Mouse (Mus musculus) kidney, postnatal 0 days (tissue): Measurements from ENCODE around the gene Usp2. TPM values are rescaled to one million over a fixed set of nuclear protein-coding genes. Genes with fewer than 3 reads are reported as not detected.

Experiments used
- ATAC-seq: fragments of 200-750 bp; cut with Nextera tagmentation; replicated peaks from 2 replicates; pipeline ENCODE4 v1.8.0; 2017; ENCODE audit warnings: low read depth, moderate number of reproducible peaks, moderate TSS enrichment, moderate library complexity; ENCODE audit not compliant: low FRiP score
- DNase-seq: peaks from one replicate; pipeline ENCODE4 v3.0.0-alpha.2; 2016; ENCODE audit warnings: low spot score
- H3K27ac ChIP-seq: fragments of 300-500 bp; sonication (generic); 2 replicates; pipeline ENCODE4 v1.5.1; 2014; ENCODE audit warnings: mild to moderate bottlenecking
- H3K27me3 ChIP-seq: fragments of 300-500 bp; sonication (generic); 2 replicates; pipeline ENCODE4 v1.6.1; 2014; ENCODE audit warnings: low read length, mixed read lengths; ENCODE audit not compliant: insufficient read depth
- H3K36me3 ChIP-seq: fragments of 300-500 bp; sonication (generic); 2 replicates; pipeline ENCODE4 v1.6.1; 2014; ENCODE audit warnings: low read length, mixed read lengths; ENCODE audit not compliant: insufficient read depth
- H3K4me1 ChIP-seq: fragments of 300-500 bp; sonication (generic); replicated peaks from 2 replicates; pipeline ENCODE4 v1.6.1; 2014; ENCODE audit warnings: antibody characterized with exemption, low read length, mixed read lengths; ENCODE audit not compliant: insufficient read depth
- H3K4me2 ChIP-seq: fragments of 300-500 bp; sonication (generic); 2 replicates; pipeline ENCODE4 v1.6.1; 2014; ENCODE audit warnings: mild to moderate bottlenecking, low read length, moderate library complexity, mixed read lengths
- H3K4me3 ChIP-seq: fragments of 300-500 bp; sonication (generic); replicated peaks from 2 replicates; pipeline ENCODE4 v1.5.1; 2014; ENCODE audit warnings: low read depth, low read length
- H3K9ac ChIP-seq: fragments of 300-500 bp; sonication (generic); 2 replicates; pipeline ENCODE4 v1.6.1; 2014; ENCODE audit warnings: low read depth, low read length
- H3K9me3 ChIP-seq: fragments of 300-500 bp; sonication (generic); replicated peaks from 2 replicates; pipeline ENCODE4 v1.6.1; 2016; ENCODE audit warnings: low read length, inconsistent platforms, mixed read lengths
- CTCF ChIP-seq: IDR thresholded peaks from 2 replicates; pipeline ENCODE4 v1.5.1; 2016; ENCODE audit warnings: antibody characterized with exemption, low read depth, mild to moderate bottlenecking, moderate library complexity
- WGBS: fragments of 180-500 bp; shearing (Covaris S2); extraction: QIAGEN DNeasy Blood & Tissue Kit; methylation state at CpG from one replicate; pipeline ENCODE4 v1.1.7; 2014; 5-methylcytosine and 5-hydroxymethylcytosine counted together
- polyA plus RNA-seq: library from polyadenylated mRNA; unstranded; fragments of >200 nt; fragmentation: Nextera tagmentation; extraction: Ambion mirVana; gene quantifications from 2 replicates; pipeline ENCODE4 v1.2.1, GENCODE M21; 2015

The Usp2 gene
- polyA plus RNA-seq, 1 experiment from 2014 or later = 62.9 TPM

DNA sequence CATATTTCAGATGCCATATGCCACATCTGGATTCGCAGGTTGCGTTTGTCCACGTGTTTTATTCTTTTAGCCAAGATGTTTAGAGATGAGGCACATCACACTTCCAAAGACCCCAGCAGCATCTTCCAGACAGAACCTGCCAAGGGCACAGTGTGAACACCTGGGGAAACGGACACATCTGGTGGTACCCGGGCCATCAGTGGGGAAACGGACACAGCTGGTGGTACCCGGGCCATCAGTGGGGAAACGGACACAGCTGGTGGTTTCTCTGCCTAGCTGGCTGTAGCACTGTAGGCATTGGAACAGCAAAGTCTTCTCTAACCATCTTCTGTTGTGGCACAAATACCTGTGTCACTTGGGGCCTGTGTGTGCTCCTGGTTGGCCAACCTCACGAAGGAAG, 29.0 kb downstream of the Usp2 start:
- no peaks in the 10 kb centered on the region for H3K9me3 ChIP-seq
- ATAC-seq = no peak
- no peaks in the 10 kb centered on the region for H3K4me1 ChIP-seq
- H3K27ac ChIP-seq = no peak overlapping the region
- no peak overlapping the region for H3K4me2 ChIP-seq
- H3K4me3 ChIP-seq = no peak overlapping the region
- H3K9ac ChIP-seq = no peak overlapping the region
- no peak for TF ChIP-seq CTCF
- no peak for DNase-seq
- no peaks in the 10 kb centered on the region for H3K27me3 ChIP-seq
- WGBS = 88% methylated on average over 9 of the region's 9 CpGs
- peaks cover 22% of the 10 kb centered on the region; the same call in 1 of the 2 replicates for H3K36me3 ChIP-seq

DNA sequence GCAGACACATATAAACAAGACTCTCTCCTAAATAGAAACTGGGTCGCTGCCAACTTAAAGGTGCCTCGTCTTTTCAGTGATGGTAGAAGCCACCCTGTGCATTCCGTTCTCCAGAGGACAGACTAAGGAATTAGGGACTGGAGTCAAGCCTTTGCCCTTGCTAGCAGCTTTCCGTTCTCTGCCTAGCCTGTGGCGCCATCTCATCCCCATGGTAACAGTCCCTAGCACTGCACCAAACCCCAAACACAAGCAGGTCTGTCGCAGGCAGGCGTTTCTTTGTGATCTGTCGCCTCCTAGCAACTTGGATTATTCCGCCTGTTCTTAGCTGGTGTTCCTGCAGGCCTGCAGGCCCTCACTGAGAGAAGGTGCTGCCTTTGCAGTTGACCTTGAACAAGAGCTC, 29.7 kb downstream of the Usp2 start:
- Histone ChIP-seq H3K9me3 (no peaks in the 10 kb centered on the region), H3K36me3 (peaks cover 16% of the 10 kb centered on the region; the same call in 1 of the 2 replicates), H3K4me3 (no peak overlapping the region), H3K4me1 (no peaks in the 10 kb centered on the region), H3K9ac (no peak overlapping the region), H3K4me2 (no peak overlapping the region), H3K27ac (peak overlapping the region; percentile 31; the same call in 1 of the 2 replicates), H3K27me3 (no peaks in the 10 kb centered on the region)
- DNase-seq (no peak), ATAC-seq (no peak)
- TF ChIP-seq CTCF = no peak
- 44% methylated on average over 9 of the region's 9 CpGs for WGBS

DNA sequence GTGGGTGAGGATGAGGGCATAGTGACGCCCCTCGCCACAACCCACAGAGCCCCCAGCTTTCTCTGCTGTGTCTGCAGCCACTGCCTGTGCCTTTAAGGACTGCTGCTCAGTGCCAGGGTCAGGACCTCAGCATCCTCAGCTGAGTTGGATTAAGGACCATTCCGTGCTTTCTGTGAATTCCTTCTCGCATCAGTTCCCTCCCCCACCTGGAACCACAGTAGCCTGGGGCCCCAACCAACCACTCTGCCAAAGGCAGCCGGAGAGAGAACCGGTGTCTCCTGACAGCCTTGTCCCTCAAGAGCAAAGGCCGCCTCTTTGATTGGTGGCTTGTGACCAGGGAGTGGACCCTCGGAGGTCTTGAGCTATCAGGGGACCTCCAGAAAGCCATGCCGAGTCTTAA, 34.7 kb downstream of the Usp2 start, which contains the start of gene Mfrp:
Mfrp (plus strand) TSS at position 240 of the 400 bp plus-strand sequence.
- TF ChIP-seq CTCF = no peak
- 41% methylated on average over 9 of the region's 9 CpGs for WGBS
- no peak within 1 kb of the TSS for H3K4me2 ChIP-seq
- H3K9ac ChIP-seq = no peak within 1 kb of the TSS
- no peak within 1 kb of the TSS for H3K4me3 ChIP-seq
- ATAC-seq (0 out of 2 replicates have a peak, but pooled peaks have one; percentile 6), DNase-seq (no peak)
- H3K4me1 ChIP-seq = peaks cover 6% of the 10 kb centered on the region; the same call in 1 of the 2 replicates
- H3K9me3 ChIP-seq = no peaks in the 10 kb centered on the region
- H3K27ac ChIP-seq = no peak within 1 kb of the TSS
- H3K36me3 ChIP-seq = no peaks in the 10 kb centered on the region
- H3K27me3 ChIP-seq = no peaks in the 10 kb centered on the region

DNA sequence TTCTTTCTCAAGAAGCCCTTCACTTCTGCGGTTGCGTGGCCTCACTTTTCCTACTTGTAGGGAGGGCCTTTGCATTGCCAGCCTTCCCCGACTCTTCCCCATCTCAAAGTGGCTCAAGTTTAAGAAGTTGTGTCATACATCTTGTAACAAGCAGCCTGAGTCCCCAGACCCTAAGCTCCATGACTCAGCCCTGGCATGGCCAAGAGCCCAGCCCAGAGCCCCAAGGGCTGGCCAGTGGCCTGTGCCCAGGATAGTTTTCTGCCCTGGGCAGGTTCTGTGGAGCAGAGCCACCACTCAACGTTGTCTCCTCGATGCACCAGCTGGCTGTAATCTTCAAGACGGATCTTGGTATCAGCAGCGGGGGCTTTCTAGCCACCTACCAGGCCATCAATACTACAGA, 38.1 kb downstream of the Usp2 start:
- WGBS = 87% methylated on average over 7 of the region's 7 CpGs
- Histone ChIP-seq H3K36me3 (no peaks in the 10 kb centered on the region), H3K4me2 (no peak overlapping the region), H3K27ac (no peak overlapping the region), H3K9me3 (no peaks in the 10 kb centered on the region), H3K4me3 (no peak overlapping the region), H3K27me3 (no peaks in the 10 kb centered on the region), H3K9ac (no peak overlapping the region), H3K4me1 (peaks cover 38% of the 10 kb centered on the region)
- ATAC-seq = no peak
- no peak for DNase-seq
- TF ChIP-seq CTCF = no peak

DNA sequence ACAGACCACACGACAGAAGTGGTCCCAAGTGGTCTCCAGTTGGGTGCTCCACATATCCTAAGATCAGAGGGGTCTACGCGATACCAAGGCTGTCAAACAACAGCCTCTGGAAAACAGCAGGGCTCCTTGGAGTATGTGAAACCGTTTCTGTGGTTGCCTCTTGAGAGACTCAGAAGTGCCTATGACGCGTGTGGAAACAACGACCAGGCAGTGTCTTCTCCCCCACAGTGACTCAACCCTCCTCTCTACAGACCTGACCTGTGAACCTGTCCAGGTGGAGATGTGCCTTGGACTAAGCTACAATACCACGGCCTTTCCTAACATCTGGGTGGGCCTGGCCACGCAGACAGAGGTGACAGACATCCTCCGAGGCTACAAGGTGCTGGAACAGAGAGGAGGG, 39.0 kb downstream of the Usp2 start:
- H3K36me3 ChIP-seq = no peaks in the 10 kb centered on the region
- H3K4me3 ChIP-seq = no peak overlapping the region
- 69% methylated on average over 10 of the region's 10 CpGs for WGBS
- TF ChIP-seq CTCF = no peak
- no peak for DNase-seq
- H3K4me1 ChIP-seq = peaks cover 45% of the 10 kb centered on the region
- no peak overlapping the region for H3K27ac ChIP-seq
- no peak overlapping the region for H3K9ac ChIP-seq
- H3K9me3 ChIP-seq = no peaks in the 10 kb centered on the region
- no peak for ATAC-seq
- no peak overlapping the region for H3K4me2 ChIP-seq
- no peaks in the 10 kb centered on the region for H3K27me3 ChIP-seq

DNA sequence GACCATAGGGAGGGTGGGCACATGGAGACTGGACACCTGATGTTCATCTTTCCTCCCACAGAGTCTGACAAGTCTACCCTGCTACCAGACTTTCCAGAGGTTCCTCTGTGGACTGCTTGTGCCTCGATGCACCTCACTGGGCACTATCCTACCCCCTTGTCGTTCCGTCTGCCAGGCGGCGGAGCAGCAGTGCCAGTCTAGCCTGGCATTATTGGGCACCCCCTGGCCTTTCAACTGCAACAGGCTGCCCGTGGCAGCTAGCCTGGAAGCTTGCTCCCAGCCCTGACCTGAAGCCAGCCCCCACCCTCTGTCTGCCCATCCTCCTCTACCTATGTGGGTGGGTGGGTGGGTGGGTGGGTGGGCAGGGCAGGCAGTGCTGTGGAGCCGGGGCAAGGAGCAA, 39.4 kb downstream of the Usp2 start:
- Histone ChIP-seq H3K27ac (no peak overlapping the region), H3K27me3 (no peaks in the 10 kb centered on the region), H3K36me3 (no peaks in the 10 kb centered on the region), H3K9me3 (no peaks in the 10 kb centered on the region), H3K9ac (0 out of 2 replicates have a peak overlapping the region, but pooled peaks have one; percentile 35), H3K4me3 (no peak overlapping the region), H3K4me2 (no peak overlapping the region), H3K4me1 (peaks cover 45% of the 10 kb centered on the region)
- 73% methylated on average over 7 of the region's 7 CpGs for WGBS
- no peak for TF ChIP-seq CTCF
- DNase-seq (no peak), ATAC-seq (no peak)

DNA sequence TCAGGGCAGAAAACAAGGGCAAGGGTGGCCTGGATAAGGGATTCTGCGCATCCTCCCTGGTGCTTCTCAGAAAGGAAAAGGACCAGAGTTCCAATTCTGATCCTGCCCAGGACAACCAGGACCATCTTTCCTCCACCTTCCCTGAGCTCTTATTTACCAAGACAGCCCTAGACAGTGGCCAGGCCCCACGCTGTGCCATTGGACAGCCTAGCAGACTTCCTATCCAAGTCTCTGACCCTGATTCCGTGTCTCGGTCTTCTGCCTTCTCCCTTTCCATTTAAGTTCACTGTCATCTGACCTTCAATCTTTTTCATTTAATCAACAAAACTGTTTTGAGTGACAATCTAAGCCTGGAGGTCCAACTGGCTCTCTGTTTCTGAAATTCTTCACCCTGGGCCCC, 39.8 kb downstream of the Usp2 start:
- ATAC-seq (no peak), DNase-seq (no peak)
- Histone ChIP-seq H3K27ac (peak overlapping the region; percentile 63; the same call in 1 of the 2 replicates), H3K4me2 (no peak overlapping the region), H3K27me3 (no peaks in the 10 kb centered on the region), H3K4me3 (no peak overlapping the region), H3K36me3 (no peaks in the 10 kb centered on the region), H3K9ac (0 out of 2 replicates have a peak overlapping the region, but pooled peaks have one; percentile 35), H3K4me1 (peaks cover 45% of the 10 kb centered on the region), H3K9me3 (no peaks in the 10 kb centered on the region)
- TF ChIP-seq CTCF = no peak
- WGBS = 65% methylated on average over 4 of the region's 4 CpGs
